Mouse (Mus musculus) embryo, embryonic 10 days (tissue): ENCODE results near the gene Patj.

Experiments used
- DNase-seq: peaks from one replicate; pipeline ENCODE4 v3.0.0-alpha.2; 2015; ENCODE audit warnings: low spot score

Patj gene

GRCm38 (mm10) chr4:98508471-98509271 is 113.1 kb downstream of the Patj start:
- no peak for DNase-seq

- no peak for DNase-seq
Measured at GRCm38 (mm10) chr4:98509939-98510338, 114.4 kb downstream of the Patj start.

GRCm38 (mm10) chr4:98511296-98511695 is 115.7 kb downstream of the Patj start:
- no peak for DNase-seq

- DNase-seq: no peak
Measured at GRCm38 (mm10) chr4:98511964-98512743, 116.6 kb downstream of the Patj start.

GRCm38 (mm10) chr4:98520492-98520891 is 124.9 kb downstream of the Patj start:
- no peak for DNase-seq

GRCm38 (mm10) chr4:98524525-98524924 is 128.9 kb downstream of the Patj start:
- no peak for DNase-seq

- DNase-seq: no peak
Measured at GRCm38 (mm10) chr4:98535446-98535845, 139.9 kb downstream of the Patj start.

GRCm38 (mm10) chr4:98541591-98541990 is 146.0 kb downstream of the Patj start:
- no peak for DNase-seq

GRCm38 (mm10) chr4:98543001-98543400 is 147.4 kb downstream of the Patj start:
- DNase-seq: no peak

- peak; percentile 64 for DNase-seq
Measured at GRCm38 (mm10) chr4:98545376-98545775, 149.8 kb downstream of the Patj start.

- no peak for DNase-seq
Measured at GRCm38 (mm10) chr4:98546456-98547176, 151.0 kb downstream of the Patj start.

- no peak for DNase-seq
Measured at GRCm38 (mm10) chr4:98549491-98549890, 153.9 kb downstream of the Patj start.

GRCm38 (mm10) chr4:98550116-98550515 is 154.5 kb downstream of the Patj start:
- DNase-seq: no peak

- no peak for DNase-seq
Measured at GRCm38 (mm10) chr4:98555666-98556065, 160.1 kb downstream of the Patj start.

- no peak for DNase-seq
Measured at GRCm38 (mm10) chr4:98556449-98556848, 160.9 kb downstream of the Patj start.

GRCm38 (mm10) chr4:98557192-98557591 is 161.6 kb downstream of the Patj start:
- DNase-seq: no peak

- no peak for DNase-seq
Measured at GRCm38 (mm10) chr4:98560196-98560830, 164.7 kb downstream of the Patj start.

- DNase-seq: no peak
Measured at GRCm38 (mm10) chr4:98563082-98563481, 167.5 kb downstream of the Patj start.

GRCm38 (mm10) chr4:98563506-98564195 is 168.1 kb downstream of the Patj start:
- no peak for DNase-seq

- no peak for DNase-seq
Measured at GRCm38 (mm10) chr4:98564196-98564865, 168.7 kb downstream of the Patj start.

GRCm38 (mm10) chr4:98566741-98567140 is 171.2 kb downstream of the Patj start:
- DNase-seq: no peak
